Comparison of ENCODE assay signal across 17 mouse cellular contexts in the genomic region with DNA sequence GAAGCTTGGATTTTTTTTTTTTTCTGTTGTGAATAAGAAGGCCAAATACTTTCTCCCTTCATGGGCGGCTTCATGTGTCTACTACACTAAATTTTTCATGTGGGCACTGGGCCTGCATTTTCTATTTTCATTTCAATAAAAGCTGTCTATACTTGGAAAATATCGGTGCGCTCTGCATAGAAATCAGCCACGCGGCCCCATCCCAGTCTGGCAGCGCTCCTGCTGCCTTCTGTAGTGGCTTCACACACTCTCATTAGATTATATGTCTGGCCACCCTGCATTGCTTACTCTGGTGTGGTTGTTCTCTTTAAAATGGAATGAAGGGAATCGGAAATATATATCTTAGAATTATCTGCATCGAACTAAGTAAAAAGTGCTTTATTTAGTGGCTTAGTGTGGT.
DNase-seq lines count a peak whose midpoint lies in the region; ATAC-seq and TF ChIP-seq lines count a peak whose summit lies in the region.
"Had no signal": no experiment of that assay in that cellular context is flagged by ENCODE, and none has a peak within 500 bp of the region (broad histone marks: within the 10 kb centered on the region; RNA-seq: fewer than 3 reads in every experiment).

No protein-coding gene starts in this region.

- no peak overlapping the region for H3K27ac ChIP-seq in hindbrain, embryonic 16.5 days (ENCODE audit: low read depth, low read length)
- H3K27ac ChIP-seq in hindbrain, embryonic 10.5 days: no peak overlapping the region
- peak overlapping the region; percentile 48; the same call in 1 of the 2 replicates for H3K27ac ChIP-seq in forebrain, embryonic 16.5 days (ENCODE audit: low read length)
- H3K27ac ChIP-seq: heart, embryonic 15.5 days; hindbrain, embryonic 14.5 days had no signal

- no peak overlapping the region for H3K4me3 ChIP-seq in hindbrain, embryonic 16.5 days (ENCODE audit: low read length)
- H3K4me3 ChIP-seq in hindbrain, embryonic 10.5 days: no peak overlapping the region
- H3K4me3 ChIP-seq in forebrain, embryonic 16.5 days (replicated peaks; ENCODE audit: low read length): no peak overlapping the region
- H3K4me3 ChIP-seq: heart, embryonic 15.5 days had no signal

- H3K4me2 ChIP-seq in hindbrain, embryonic 16.5 days (ENCODE audit: low read length): no peak overlapping the region
- peak overlapping the region; percentile 17; the same call in 1 of the 2 replicates for H3K4me2 ChIP-seq in forebrain, embryonic 16.5 days (ENCODE audit: low read length)
- H3K4me2 ChIP-seq: heart, embryonic 15.5 days; hindbrain, embryonic 14.5 days had no signal

- TF ChIP-seq POLR2A in brain, embryonic 14.5 days (IDR thresholded peaks at IDR 0.05; ENCODE audit: borderline replicate concordance, extremely low read depth, insufficient read depth, insufficient read length, poor library complexity, severe bottlenecking): no peak

- DNase-seq in hindbrain, embryonic 10.5 days (ENCODE audit: low spot score): no peak
- DNase-seq in brain, embryonic 14.5 days (ENCODE audit: low read depth): peak; percentile 75
- DNase-seq in layer of hippocampus, postnatal 36 days: peak; percentile 16 to 17
- DNase-seq in urinary bladder, adult 18-20 months (ENCODE audit: low spot score in 2 of 2): no peak
- no peak for DNase-seq in embryo, embryonic 11 days
- DNase-seq in kidney, postnatal 4 days: no peak
- DNase-seq: cerebellum, adult 11-12 months; heart, adult 11 months; kidney, adult 8-10 months; lung, adult 18-20 months; lung, postnatal 4 days; thymus, postnatal 25 days had no signal

- ATAC-seq in hindbrain, embryonic 16.5 days: 0 out of 2 replicates have a peak, but pooled peaks have one; percentile 42
- ATAC-seq in forebrain, embryonic 16.5 days: peak; percentile 96
- ATAC-seq: CD4-positive, CD25-positive, alpha-beta regulatory T cell, adult 4 months had no signal

- H3K9me3 ChIP-seq in hindbrain, embryonic 16.5 days (ENCODE audit: control insufficient read depth, low read length): no peaks in the 10 kb centered on the region
- no peaks in the 10 kb centered on the region for H3K9me3 ChIP-seq in hindbrain, embryonic 10.5 days
- no peaks in the 10 kb centered on the region for H3K9me3 ChIP-seq in forebrain, embryonic 16.5 days (ENCODE audit: control insufficient read depth, low read length)
- H3K9me3 ChIP-seq: heart, embryonic 15.5 days had no signal

- 68% methylated on average over 8 of the region's 8 CpGs for WGBS in hindbrain, embryonic 16.5 days
- WGBS in hindbrain, embryonic 10.5 days: 95% methylated on average over 8 of the region's 8 CpGs
- WGBS in forebrain, embryonic 16.5 days: 43% methylated on average over 8 of the region's 8 CpGs

- no peaks in the 10 kb centered on the region for H3K27me3 ChIP-seq in hindbrain, embryonic 16.5 days (replicated peaks; ENCODE audit: control insufficient read depth, insufficient read depth, low read length)
- no peaks in the 10 kb centered on the region for H3K27me3 ChIP-seq in hindbrain, embryonic 10.5 days (ENCODE audit: insufficient read depth, poor library complexity, severe bottlenecking)
- no peaks in the 10 kb centered on the region for H3K27me3 ChIP-seq in forebrain, embryonic 16.5 days (replicated peaks; ENCODE audit: control insufficient read depth, insufficient read depth, low read length)
- H3K27me3 ChIP-seq: heart, embryonic 15.5 days had no signal

- H3K36me3 ChIP-seq in hindbrain, embryonic 16.5 days (ENCODE audit: control insufficient read depth, insufficient read depth, low read length): no peaks in the 10 kb centered on the region
- H3K36me3 ChIP-seq in hindbrain, embryonic 10.5 days: no peaks in the 10 kb centered on the region
- no peaks in the 10 kb centered on the region for H3K36me3 ChIP-seq in forebrain, embryonic 16.5 days (ENCODE audit: control insufficient read depth, insufficient read depth)
- H3K36me3 ChIP-seq: heart, embryonic 15.5 days had no signal

- no peak overlapping the region for H3K9ac ChIP-seq in hindbrain, embryonic 16.5 days (ENCODE audit: low read depth, low read length)
- H3K9ac ChIP-seq in forebrain, embryonic 16.5 days (replicated peaks; ENCODE audit: low read depth, low read length): no peak overlapping the region
- H3K9ac ChIP-seq: heart, embryonic 15.5 days; hindbrain, embryonic 14.5 days had no signal

- H3K4me1 ChIP-seq in hindbrain, embryonic 16.5 days (ENCODE audit: control insufficient read depth, insufficient read depth, low read depth, low read length): no peaks in the 10 kb centered on the region
- no peaks in the 10 kb centered on the region; the same call in 1 of the 2 replicates for H3K4me1 ChIP-seq in hindbrain, embryonic 10.5 days (replicated peaks)
- H3K4me1 ChIP-seq in forebrain, embryonic 16.5 days (replicated peaks; ENCODE audit: control insufficient read depth, insufficient read depth, low read length): peaks cover 13% of the 10 kb centered on the region
- H3K4me1 ChIP-seq: heart, embryonic 15.5 days had no signal

- TF ChIP-seq CTCF in brain, embryonic 14.5 days (IDR thresholded peaks at IDR 0.05; ENCODE audit: borderline replicate concordance, extremely low read depth, insufficient read depth, insufficient read length): no peak

Comparison
In these comparisons a context has a peak if more than half of its experiments do, and no peak if none do; other contexts are left out.
1. DNase-seq: peak in brain, embryonic 14.5 days (single experiment) and layer of hippocampus, postnatal 36 days (2 of 2); none in hindbrain, embryonic 10.5 days (single experiment), urinary bladder, adult 18-20 months (0 of 2), embryo, embryonic 11 days (single experiment) and kidney, postnatal 4 days (0 of 2).